Mouse (Mus musculus): ENCODE results near the gene Pate3. TPM values are rescaled to one million over a fixed set of nuclear protein-coding genes. Genes with fewer than 3 reads are reported as not detected.
"Not testable (repeated sequence)": the region's sequence is repeated elsewhere in the genome, so short reads cannot be mapped to it uniquely, and the experiment has no call there.

Pate3 gene
- not detected in 2 replicates for total RNA-seq (2017)

DNA sequence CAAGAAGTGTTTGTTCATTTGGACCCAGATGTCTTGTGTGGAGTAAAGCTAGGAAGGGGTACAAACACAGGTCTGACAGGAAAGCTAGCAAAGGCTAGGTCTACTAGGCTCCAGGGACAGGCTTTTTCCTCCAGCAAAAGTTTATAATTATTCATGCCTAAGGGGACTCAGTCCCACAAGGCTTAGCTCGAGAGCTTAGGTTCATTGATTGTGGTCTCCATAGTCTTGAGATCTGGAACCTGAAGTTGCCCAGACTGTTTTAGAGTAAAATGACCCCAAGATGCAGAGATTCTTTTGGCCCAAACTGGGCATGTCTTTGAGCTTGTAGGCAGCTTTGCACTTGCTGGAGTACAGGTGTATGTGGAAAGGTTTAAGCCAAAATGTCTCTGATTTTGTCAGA lies at the start of gene Pate3:
Gene Pate3, minus strand, starts transcription at position 101 of the 400 bp plus-strand sequence.
- ATAC-seq (replicated peaks in 1 of 2; ENCODE audit: insufficient read depth in 1 of 2, low FRiP score in 2 of 2, low TSS enrichment in 1 of 2, low read depth in 1 of 2, poor library complexity in 2 of 2, severe bottlenecking in 2 of 2): no peak

DNA sequence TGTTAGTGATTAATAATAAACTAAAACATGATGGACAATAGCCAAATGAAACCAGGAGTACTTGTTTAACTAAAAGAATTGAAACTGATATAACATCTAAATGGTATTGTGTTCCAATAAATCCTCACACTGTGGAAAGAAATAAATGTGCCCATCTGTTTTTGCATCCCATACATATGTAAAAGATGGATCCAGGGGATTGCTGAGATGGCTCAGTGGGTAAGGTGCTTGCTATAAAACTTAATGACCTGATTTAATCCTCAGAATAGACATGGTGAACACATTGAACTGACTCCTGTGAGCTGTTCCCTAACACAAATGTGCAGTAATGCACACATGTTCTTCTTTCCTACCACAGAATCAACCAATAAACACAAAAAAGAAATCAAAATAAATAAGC lies 43.9 kb upstream of the Pate3 start:
- ATAC-seq (replicated peaks in 1 of 2; ENCODE audit: insufficient read depth in 1 of 2, low FRiP score in 2 of 2, low TSS enrichment in 1 of 2, low read depth in 1 of 2, poor library complexity in 2 of 2, severe bottlenecking in 2 of 2): no peak

DNA sequence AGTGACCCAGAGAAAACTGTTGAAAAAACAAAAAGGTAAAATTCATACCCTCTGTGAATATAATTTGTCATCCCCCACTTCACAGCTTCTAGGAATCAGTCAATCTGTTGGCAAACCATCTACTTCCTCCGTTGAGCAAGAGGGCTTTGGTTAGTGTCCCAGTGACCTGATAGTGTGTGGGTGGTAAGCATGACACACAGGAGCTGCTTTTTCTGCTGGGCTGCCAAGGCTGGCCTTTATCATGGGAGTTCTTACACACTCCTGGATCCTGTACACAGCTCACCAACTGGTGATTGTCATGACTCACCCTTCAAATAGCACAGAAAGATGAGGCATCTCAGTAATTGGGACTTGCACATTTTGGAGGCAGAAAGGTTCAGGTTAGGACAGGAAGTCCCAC lies 39.0 kb upstream of the Pate3 start, which contains the start of gene Pate1:
Gene Pate1, minus strand, starts transcription at position 378 of the 400 bp plus-strand sequence.
- ATAC-seq (replicated peaks in 1 of 2; ENCODE audit: insufficient read depth in 1 of 2, low FRiP score in 2 of 2, low TSS enrichment in 1 of 2, low read depth in 1 of 2, poor library complexity in 2 of 2, severe bottlenecking in 2 of 2): no peak

DNA sequence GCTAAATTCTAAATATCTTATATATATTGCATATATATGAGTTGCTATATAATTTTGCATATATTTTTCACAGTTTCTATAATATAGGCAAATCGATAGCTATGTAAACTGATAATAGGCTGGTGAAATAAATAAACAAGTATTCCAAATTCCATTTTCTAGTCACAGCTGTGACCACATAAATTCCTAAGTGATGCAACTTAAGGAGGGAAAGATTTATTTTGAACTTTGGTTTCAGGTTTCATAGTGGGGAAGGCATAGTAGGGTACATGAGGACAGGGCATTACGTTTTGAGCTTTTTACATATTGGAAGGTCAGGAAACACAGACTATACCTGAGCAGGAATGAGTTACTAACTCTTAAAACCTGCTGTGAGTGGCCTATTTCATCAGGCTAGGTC lies 25.6 kb upstream of the Pate3 start:
- ATAC-seq (replicated peaks in 1 of 2; ENCODE audit: insufficient read depth in 1 of 2, low FRiP score in 2 of 2, low TSS enrichment in 1 of 2, low read depth in 1 of 2, poor library complexity in 2 of 2, severe bottlenecking in 2 of 2): no peak

DNA sequence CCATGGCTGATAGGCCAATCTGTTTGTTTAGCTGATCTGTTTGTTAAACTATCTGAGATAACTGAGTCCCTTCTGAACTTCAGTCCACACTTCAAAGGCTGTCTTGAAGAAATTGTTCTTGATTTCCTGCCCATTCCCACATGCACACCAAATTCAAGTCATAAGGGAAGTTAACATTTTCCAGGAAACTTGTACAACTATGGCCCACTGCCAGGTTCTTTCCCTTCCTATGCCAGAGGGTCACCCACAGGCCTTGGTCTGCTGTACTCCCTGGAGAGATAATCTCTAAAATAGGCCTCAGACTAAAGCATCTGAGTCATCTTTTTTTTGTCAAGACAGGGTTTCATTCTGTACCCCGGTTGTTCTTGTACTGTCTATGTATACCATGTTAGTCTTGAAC lies 15.0 kb downstream of the Pate3 start:
- ATAC-seq (replicated peaks in 1 of 2; ENCODE audit: insufficient read depth in 1 of 2, low FRiP score in 2 of 2, low TSS enrichment in 1 of 2, low read depth in 1 of 2, poor library complexity in 2 of 2, severe bottlenecking in 2 of 2): no peak

DNA sequence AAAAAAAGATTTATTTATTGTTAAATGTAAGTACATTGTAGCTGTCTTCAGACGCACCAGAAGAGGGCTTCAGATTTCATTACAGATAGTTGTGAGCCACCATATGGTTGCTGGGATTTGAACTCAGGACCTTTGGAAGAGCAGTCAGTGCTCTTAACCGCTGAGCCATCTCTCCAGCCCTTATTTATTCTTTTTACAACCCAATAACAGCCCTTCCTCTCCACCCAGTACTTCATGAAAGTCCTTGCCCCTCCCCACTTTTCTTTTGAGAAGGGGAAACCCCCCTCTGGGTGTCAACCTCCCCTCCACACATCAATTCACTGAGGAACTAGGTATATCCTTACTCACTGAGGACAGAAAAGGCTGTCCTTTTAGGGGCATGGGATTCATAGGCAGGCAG lies 31.2 kb downstream of the Pate3 start:
- ATAC-seq (replicated peaks in 1 of 2; ENCODE audit: insufficient read depth in 1 of 2, low FRiP score in 2 of 2, low TSS enrichment in 1 of 2, low read depth in 1 of 2, poor library complexity in 2 of 2, severe bottlenecking in 2 of 2): not testable (repeated sequence)

DNA sequence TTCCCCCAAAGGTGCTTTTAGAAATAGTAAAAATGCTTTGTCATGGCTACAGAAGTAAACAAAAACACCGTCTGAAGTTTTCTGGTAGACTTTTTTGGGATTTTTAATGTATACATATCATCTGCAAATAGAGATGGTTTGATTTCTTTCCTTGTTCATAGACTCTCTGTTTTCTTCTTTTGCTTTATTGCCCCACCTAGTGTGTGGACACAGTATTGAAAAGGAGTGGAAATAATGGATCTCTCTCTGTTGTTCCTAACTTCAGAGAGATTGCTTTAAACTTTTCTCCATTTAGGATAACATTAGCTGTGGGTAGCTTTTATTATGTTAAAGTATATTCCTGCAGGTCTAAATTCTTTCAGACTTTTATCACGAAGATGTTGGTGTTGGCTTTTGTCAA lies 34.0 kb downstream of the Pate3 start:
- 0 out of 4 replicates have a peak, but pooled peaks of 1 of the 2 experiments have one; percentile 32 for ATAC-seq (replicated peaks in 1 of 2; ENCODE audit: insufficient read depth in 1 of 2, low FRiP score in 2 of 2, low TSS enrichment in 1 of 2, low read depth in 1 of 2, poor library complexity in 2 of 2, severe bottlenecking in 2 of 2)

DNA sequence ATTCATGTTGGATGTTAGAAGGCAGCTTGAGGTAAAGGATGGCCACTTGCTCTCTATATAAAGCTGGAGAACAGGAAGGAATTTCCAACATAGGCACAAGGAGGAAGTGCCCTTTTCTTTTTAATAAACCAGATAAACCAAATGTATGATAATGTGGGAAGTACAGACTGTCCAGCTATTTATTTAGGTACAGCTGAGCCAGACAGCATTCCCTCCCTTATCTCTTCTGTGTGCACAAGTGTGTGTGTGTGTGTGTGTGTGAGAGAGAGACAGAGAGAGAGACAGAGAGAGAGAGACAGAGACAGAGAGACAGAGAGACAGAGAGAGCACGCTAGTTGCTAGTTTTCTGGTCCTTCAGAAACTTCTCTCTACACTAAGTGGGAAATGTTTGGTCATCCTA lies 36.2 kb downstream of the Pate3 start, which contains the start of gene Pate4:
Gene Pate4, minus strand, starts transcription at position 101 of the 400 bp plus-strand sequence.
- ATAC-seq (replicated peaks in 1 of 2; ENCODE audit: insufficient read depth in 1 of 2, low FRiP score in 2 of 2, low TSS enrichment in 1 of 2, low read depth in 1 of 2, poor library complexity in 2 of 2, severe bottlenecking in 2 of 2): no peak

DNA sequence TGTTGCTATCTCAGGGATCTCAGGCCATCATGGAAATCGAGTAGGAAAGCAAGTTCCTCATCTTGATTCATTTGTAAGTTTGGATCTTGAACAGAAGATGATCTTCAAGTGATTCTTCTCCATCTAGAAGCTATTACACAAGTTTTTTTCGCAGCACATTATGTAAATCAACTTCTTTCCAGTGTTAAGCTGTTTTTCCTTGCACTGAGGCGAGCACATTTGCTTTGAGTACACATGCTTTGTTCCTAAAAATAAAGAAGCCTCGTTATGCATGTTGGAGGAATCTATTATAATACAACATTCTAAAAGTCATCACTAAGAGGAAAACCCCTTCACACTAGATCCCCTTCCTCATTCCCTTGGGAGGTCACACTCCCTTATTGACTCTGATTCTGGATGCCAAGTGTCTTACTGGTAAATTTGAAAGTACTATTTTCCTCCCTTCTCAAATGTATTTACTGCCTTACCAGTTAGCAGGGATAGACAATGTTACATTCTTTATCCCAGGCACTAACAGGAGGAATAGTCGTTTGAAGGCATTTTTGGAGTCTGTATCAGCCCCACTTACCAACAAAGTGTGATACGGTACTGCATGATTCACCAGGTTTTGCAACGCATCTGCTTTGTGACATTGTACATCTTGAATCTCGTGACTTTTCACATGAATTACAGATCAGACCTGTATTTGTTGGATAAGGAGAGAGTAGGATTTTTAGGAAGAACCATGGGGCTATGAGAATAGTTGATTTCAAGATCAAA lies 40.2 kb downstream of the Pate3 start:
- no peak for ATAC-seq (replicated peaks in 1 of 2; ENCODE audit: insufficient read depth in 1 of 2, low FRiP score in 2 of 2, low TSS enrichment in 1 of 2, low read depth in 1 of 2, poor library complexity in 2 of 2, severe bottlenecking in 2 of 2)

Other genes starting within 250 kb of the Pate3 start
- gene Cdon, start 227.1 kb downstream of the Pate3 start, total RNA-seq (2017): 0.94 and 2.0 TPM in 2 replicates
- not detected in 2 replicates for gene Gm1113, start 129.9 kb downstream of the Pate3 start, total RNA-seq (2017)
- 0.31 TPM in 1 of 2 replicates, not detected in the other for gene Ddx25, start 89.7 kb downstream of the Pate3 start, total RNA-seq (2017)
- gene Pus3, start 89.6 kb downstream of the Pate3 start, total RNA-seq (2017): 36.8 and 48.9 TPM in 2 replicates
- gene Pate2, start 77.9 kb downstream of the Pate3 start, total RNA-seq (2017): not detected in 2 replicates
- 6.9 and 10.8 TPM in 2 replicates for gene Hyls1, start 77.8 kb downstream of the Pate3 start, total RNA-seq (2017)
- not detected in 2 replicates for gene Pate4, start 36.3 kb downstream of the Pate3 start, total RNA-seq (2017)
- gene Pate1, start 39.2 kb upstream of the Pate3 start, total RNA-seq (2017): not detected in 2 replicates
- gene Gm17677, start 92.8 kb upstream of the Pate3 start, total RNA-seq (2017): not detected in 2 replicates
- gene Gm17727, start 129.9 kb upstream of the Pate3 start, total RNA-seq (2017): not detected in 2 replicates
- gene Gm27235, start 141.9 kb upstream of the Pate3 start, total RNA-seq (2017): not detected in 2 replicates
- not detected in 2 replicates for gene D730048I06Rik, start 141.9 kb upstream of the Pate3 start, total RNA-seq (2017)
- gene 9230110F15Rik, start 195.9 kb upstream of the Pate3 start, total RNA-seq (2017): not detected in 2 replicates